Mouse (Mus musculus): ENCODE results near the gene Aspn.
"Not testable (repeated sequence)": the region's sequence is repeated elsewhere in the genome, so short reads cannot be mapped to it uniquely, and the experiment has no call there.

The Aspn gene

DNA sequence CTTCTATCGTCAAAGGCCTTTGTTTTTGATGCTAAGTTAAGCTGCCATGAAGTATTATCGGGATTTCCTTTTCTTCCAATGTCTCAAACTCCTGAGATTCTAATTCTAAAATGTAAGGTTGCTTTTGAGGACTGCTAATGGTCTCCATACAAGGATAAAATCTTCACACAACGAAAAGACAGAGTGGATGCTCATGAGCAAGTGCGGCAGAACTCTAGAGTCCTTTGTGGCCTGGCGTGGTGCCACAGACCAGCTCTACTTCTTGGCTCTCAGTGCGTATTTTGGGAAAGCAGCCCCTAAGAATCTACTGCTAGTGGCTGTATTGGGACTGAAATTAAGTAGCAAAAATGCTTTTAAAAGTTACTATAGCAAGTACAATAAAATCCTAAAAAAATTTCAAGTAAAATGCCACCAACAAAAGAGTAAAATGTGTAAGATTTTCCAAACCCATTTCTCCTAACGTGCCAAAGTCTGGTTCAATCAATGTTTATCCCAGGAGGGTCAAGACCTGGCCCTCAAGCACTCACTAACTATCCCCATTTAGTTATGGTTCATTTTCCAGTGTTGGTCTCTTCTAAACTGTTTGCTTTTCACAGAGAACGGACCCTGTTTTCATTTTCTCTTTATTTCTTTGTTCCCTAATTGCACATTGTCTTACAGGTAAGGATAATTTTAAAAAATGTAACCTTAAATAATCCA is 40.2 kb downstream of the Aspn start:
- DNase-seq (ENCODE audit: low spot score), result no peak

DNA sequence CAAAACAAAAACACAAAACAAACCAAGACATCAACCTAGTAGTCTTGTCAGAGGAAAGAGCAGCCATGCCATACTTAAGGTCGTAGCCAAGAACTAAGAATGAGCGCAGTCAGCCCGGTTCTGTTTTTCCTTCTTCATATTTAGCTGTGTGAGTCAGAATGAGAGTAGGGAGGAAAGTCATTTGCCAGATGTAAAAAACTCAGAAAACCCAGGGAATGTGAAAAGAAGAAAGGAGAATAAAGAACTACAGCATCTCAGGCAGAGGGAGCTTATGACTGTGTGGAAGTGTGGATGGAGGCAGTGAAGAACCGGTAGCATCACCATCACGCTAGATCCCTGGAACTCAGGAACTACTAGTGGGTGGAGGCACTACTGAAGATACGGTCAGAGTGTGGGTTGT is 41.8 kb downstream of the Aspn start:
- DNase-seq (ENCODE audit: low spot score), result no peak

DNA sequence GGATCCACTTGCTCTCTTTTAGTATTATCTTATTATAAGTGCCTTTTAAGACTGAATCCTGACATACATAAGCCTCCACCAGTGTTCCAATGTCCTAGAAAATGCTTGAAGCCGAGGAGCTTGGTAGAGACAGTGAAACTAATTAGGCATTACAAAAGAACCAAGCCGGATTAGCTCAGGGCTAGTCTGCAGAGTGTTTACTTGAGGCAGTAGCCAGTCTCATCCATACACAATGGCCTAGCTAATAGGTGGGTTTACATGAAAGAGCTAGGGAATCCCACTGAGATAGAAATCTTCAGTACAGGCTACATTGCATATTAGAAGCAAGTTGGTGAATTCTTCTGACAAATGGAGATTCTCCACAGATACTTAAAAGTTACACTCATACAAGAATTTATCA is 58.3 kb downstream of the Aspn start:
- not testable (repeated sequence) for DNase-seq (ENCODE audit: low spot score)

DNA sequence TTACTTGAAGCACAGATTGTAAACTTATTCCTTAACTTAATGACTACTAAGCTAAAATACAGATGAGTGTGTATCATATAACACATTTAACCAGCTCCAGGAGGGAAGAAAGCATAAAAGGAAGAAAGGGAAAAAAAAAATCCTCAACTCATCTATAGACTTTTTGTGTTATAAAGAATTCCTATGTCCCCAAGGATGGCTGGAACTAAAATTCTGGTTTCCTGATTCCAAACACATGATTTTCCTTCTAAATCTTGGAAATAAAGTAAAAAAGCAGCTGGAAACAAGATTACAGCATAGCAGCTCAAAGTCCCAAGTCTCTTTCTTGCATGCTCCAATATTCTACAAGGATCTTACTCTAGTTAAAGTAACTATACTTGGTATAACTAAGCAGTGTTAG is 59.4 kb downstream of the Aspn start:
- DNase-seq (ENCODE audit: low spot score), result no peak

DNA sequence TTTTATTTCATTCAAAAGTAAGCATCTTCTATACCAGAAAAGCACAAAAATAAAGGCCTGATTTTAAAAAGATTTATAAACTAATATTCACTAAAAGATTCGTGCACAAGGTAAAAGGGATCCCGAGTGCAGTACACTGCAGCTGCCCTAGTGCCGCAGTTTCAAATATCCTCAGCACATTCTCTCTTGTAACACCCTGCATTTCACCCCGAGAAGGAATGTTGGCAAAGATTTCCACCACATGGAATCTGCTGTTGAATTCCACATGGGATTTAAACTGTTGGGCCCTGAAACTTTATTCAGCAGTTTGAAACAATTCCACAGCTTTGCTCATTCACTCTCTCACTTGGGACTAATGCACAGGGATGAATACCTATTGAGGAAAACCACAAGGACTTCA is 63.5 kb downstream of the Aspn start, which contains the start of gene Ogn:
Gene Ogn, plus strand, starts transcription at position 333 of the 400 bp plus-strand sequence.
- no peak for DNase-seq (ENCODE audit: low spot score)

DNA sequence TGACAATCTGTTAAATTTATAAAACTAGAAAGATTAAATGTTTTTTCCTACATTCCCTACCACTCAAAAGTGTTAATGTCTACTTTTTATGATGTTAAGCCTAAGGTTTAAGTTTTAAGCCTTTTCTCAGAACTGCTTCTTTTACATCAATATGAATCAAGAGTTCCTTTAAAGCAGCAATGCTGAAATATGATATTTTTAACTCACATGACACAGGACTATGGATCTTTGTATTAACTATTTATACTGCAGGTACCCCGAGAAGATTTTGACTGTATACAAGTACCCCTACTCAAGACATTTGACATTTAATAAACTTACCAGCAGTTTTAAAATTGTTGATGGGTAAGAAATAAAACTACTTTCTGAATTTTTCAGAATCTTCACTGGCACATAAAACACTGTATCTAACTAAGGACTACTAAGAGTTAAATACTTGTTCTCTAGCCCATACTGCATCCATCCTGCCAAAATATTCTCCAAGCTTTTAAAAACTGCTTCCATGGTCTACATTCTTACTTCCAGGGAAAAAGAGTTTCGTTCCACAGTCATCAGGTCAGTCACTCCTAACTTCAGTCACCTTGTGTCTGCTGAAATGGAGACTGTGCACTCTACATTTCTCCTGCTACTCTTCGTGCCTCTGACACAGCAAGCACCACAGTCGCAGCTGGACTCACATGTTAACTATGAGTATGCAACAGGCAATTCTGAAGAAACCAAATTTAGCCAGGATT is 64.5 kb downstream of the Aspn start:
- DNase-seq (ENCODE audit: low spot score), result no peak

DNA sequence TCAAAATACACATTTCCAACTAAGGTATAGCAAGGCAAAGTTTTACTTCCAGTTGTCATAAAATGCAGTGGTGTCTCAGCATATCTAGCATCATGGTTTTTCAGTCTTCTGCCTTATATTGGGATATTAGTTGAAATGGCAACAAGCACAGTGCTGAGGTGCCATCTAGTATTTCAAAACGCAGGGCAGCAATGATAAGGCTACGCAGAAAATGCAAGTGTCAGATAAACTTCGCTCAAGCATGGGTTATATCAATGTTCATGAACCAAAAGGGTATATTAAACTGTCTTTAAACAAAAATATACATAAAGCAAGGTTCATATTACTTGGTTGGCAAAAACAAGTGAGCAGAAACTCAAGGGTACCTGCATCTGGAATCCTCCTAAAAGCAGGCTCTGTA is 72.8 kb downstream of the Aspn start:
- peak; percentile 52 for DNase-seq (ENCODE audit: low spot score)
